Mouse (Mus musculus) lung, postnatal 0 days (tissue): ENCODE data around the gene Mei4. TPM values are rescaled to one million over a fixed set of nuclear protein-coding genes. Genes with fewer than 3 reads are reported as not detected.

Source experiments
- ATAC-seq: fragments of 200-750 bp; cut with Nextera tagmentation; 2 replicates; pipeline ENCODE4 v1.8.0; 2017; ENCODE audit warnings: moderate library complexity
- DNase-seq: peaks from one replicate; pipeline ENCODE4 v3.0.0-alpha.2; 2016; ENCODE audit warnings: low spot score
- H3K27ac ChIP-seq: fragments of 300-500 bp; sonication (generic); 2 replicates; pipeline ENCODE4 v1.5.1; 2014; ENCODE audit warnings: antibody characterized with exemption, mild to moderate bottlenecking, low read length, mixed read lengths
- H3K27me3 ChIP-seq: fragments of 300-500 bp; sonication (generic); replicated peaks from 2 replicates; pipeline ENCODE4 v1.6.1; 2014; ENCODE audit warnings: low read length, mixed read lengths; ENCODE audit not compliant: insufficient read depth
- H3K36me3 ChIP-seq: fragments of 300-500 bp; sonication (generic); 2 replicates; pipeline ENCODE4 v1.6.1; 2014; ENCODE audit warnings: low read length, mixed read lengths; ENCODE audit not compliant: insufficient read depth
- H3K4me1 ChIP-seq: fragments of 300-500 bp; sonication (generic); 2 replicates; pipeline ENCODE4 v1.6.1; 2014; ENCODE audit warnings: antibody characterized with exemption, low read depth, low read length, mixed read lengths; ENCODE audit not compliant: insufficient read depth
- H3K4me2 ChIP-seq: fragments of 300-500 bp; sonication (generic); replicated peaks from 2 replicates; pipeline ENCODE4 v1.6.1; 2014; ENCODE audit warnings: low read depth, mild to moderate bottlenecking, low read length, moderate library complexity, mixed read lengths
- H3K4me3 ChIP-seq: fragments of 300-500 bp; sonication (generic); 2 replicates; pipeline ENCODE4 v1.5.1; 2014; ENCODE audit warnings: low read depth, low read length
- H3K9ac ChIP-seq: fragments of 300-500 bp; sonication (generic); replicated peaks from 2 replicates; pipeline ENCODE4 v1.6.1; 2014; ENCODE audit warnings: low read depth, mild to moderate bottlenecking
- H3K9me3 ChIP-seq: fragments of 300-500 bp; sonication (generic); 2 replicates; pipeline ENCODE4 v1.6.1; 2016; ENCODE audit warnings: low read length, mixed read lengths
- CTCF ChIP-seq: IDR thresholded peaks from 2 replicates; pipeline ENCODE4 v1.5.1; 2016; ENCODE audit warnings: antibody characterized with exemption, mild to moderate bottlenecking
- EP300 ChIP-seq: IDR thresholded peaks from 2 replicates; pipeline ENCODE4 v1.6.1; 2016; ENCODE audit warnings: antibody characterized with exemption, mild to moderate bottlenecking, control low read depth
- WGBS: fragments of 180-500 bp; shearing (Covaris S2); extraction: QIAGEN DNeasy Blood & Tissue Kit; methylation state at CpG from one replicate; pipeline ENCODE4 v1.1.7; 2014; 5-methylcytosine and 5-hydroxymethylcytosine counted together
- polyA plus RNA-seq: library from polyadenylated mRNA; unstranded; fragments of >200 nt; fragmentation: Nextera tagmentation; extraction: Ambion mirVana; gene quantifications from 2 replicates; pipeline ENCODE4 v1.2.1, GENCODE M21; 2015

Mei4 gene
- polyA plus RNA-seq, 1 experiment from 2014 or later, result 0.12 TPM

GRCm38 (mm10) chr9:81966765-81967164 lies 103.3 kb downstream of the Mei4 start:
- DNase-seq (no peak), ATAC-seq (no peak)
- Histone ChIP-seq H3K4me1 (no peaks in the 10 kb centered on the region), H3K36me3 (no peaks in the 10 kb centered on the region), H3K4me2 (no peak overlapping the region), H3K9ac (no peak overlapping the region), H3K27me3 (no peaks in the 10 kb centered on the region), H3K9me3 (no peaks in the 10 kb centered on the region), H3K27ac (no peak overlapping the region), H3K4me3 (no peak overlapping the region)
- TF ChIP-seq EP300 (no peak), CTCF (no peak)
- 75% methylated on average over 1 of the region's 1 CpGs for WGBS

GRCm38 (mm10) chr9:81968935-81969334 lies 105.5 kb downstream of the Mei4 start:
- H3K9ac ChIP-seq, result no peak overlapping the region
- H3K4me3 ChIP-seq, result no peak overlapping the region
- H3K27me3 ChIP-seq, result no peaks in the 10 kb centered on the region
- H3K27ac ChIP-seq, result no peak overlapping the region
- H3K4me2 ChIP-seq, result no peak overlapping the region
- no peaks in the 10 kb centered on the region for H3K9me3 ChIP-seq
- WGBS, result 46% methylated on average over 2 of the region's 2 CpGs
- H3K36me3 ChIP-seq, result no peaks in the 10 kb centered on the region
- no peaks in the 10 kb centered on the region for H3K4me1 ChIP-seq
- ATAC-seq (no peak), DNase-seq (no peak)
- TF ChIP-seq CTCF (no peak), EP300 (no peak)

- no peak overlapping the region for H3K9ac ChIP-seq
- TF ChIP-seq EP300 (no peak), CTCF (no peak)
- DNase-seq (no peak), ATAC-seq (no peak)
- H3K4me2 ChIP-seq, result no peak overlapping the region
- no peaks in the 10 kb centered on the region for H3K4me1 ChIP-seq
- no peak overlapping the region for H3K27ac ChIP-seq
- H3K36me3 ChIP-seq, result no peaks in the 10 kb centered on the region
- H3K27me3 ChIP-seq, result no peaks in the 10 kb centered on the region
- H3K9me3 ChIP-seq, result no peaks in the 10 kb centered on the region
- H3K4me3 ChIP-seq, result no peak overlapping the region
- 88% methylated on average over 3 of the region's 3 CpGs for WGBS
These were observed 119.0 kb downstream of the Mei4 start for GRCm38 (mm10) chr9:81982461-81982860.

GRCm38 (mm10) chr9:82012991-82013390 lies 149.5 kb downstream of the Mei4 start:
- Histone ChIP-seq H3K27me3 (no peaks in the 10 kb centered on the region), H3K36me3 (no peaks in the 10 kb centered on the region), H3K9me3 (no peaks in the 10 kb centered on the region), H3K4me3 (no peak overlapping the region), H3K9ac (no peak overlapping the region), H3K27ac (no peak overlapping the region), H3K4me2 (no peak overlapping the region), H3K4me1 (no peaks in the 10 kb centered on the region)
- TF ChIP-seq CTCF (no peak), EP300 (no peak)
- DNase-seq (no peak), ATAC-seq (no peak)
- 72% methylated on average over 3 of the region's 3 CpGs for WGBS

GRCm38 (mm10) chr9:82042515-82043056 lies 179.1 kb downstream of the Mei4 start:
- 61% methylated on average over 1 of the region's 1 CpGs for WGBS
- TF ChIP-seq CTCF, result no peak
- no peak for TF ChIP-seq EP300
- Histone ChIP-seq H3K27me3 (no peaks in the 10 kb centered on the region), H3K9me3 (no peaks in the 10 kb centered on the region), H3K4me1 (no peaks in the 10 kb centered on the region), H3K27ac (no peak overlapping the region), H3K36me3 (no peaks in the 10 kb centered on the region), H3K4me2 (no peak overlapping the region), H3K4me3 (no peak overlapping the region), H3K9ac (no peak overlapping the region)
- no peak for DNase-seq
- no peak for ATAC-seq

- TF ChIP-seq EP300, result no peak
- no peak for TF ChIP-seq CTCF
- WGBS, result 66% methylated on average over 2 of the region's 2 CpGs
- DNase-seq (no peak), ATAC-seq (no peak)
- Histone ChIP-seq H3K4me3 (no peak overlapping the region), H3K4me1 (no peaks in the 10 kb centered on the region), H3K9ac (no peak overlapping the region), H3K4me2 (no peak overlapping the region), H3K36me3 (no peaks in the 10 kb centered on the region), H3K27me3 (no peaks in the 10 kb centered on the region), H3K9me3 (no peaks in the 10 kb centered on the region), H3K27ac (no peak overlapping the region)
These were observed 181.0 kb downstream of the Mei4 start for GRCm38 (mm10) chr9:82044517-82044916.

- H3K36me3 ChIP-seq, result no peaks in the 10 kb centered on the region
- TF ChIP-seq EP300 (no peak), CTCF (no peak)
- H3K27me3 ChIP-seq, result no peaks in the 10 kb centered on the region
- WGBS, result 62% methylated on average over 1 of the region's 1 CpGs
- H3K4me2 ChIP-seq, result no peak overlapping the region
- H3K27ac ChIP-seq, result no peak overlapping the region
- no peak overlapping the region for H3K9ac ChIP-seq
- no peak overlapping the region for H3K4me3 ChIP-seq
- H3K4me1 ChIP-seq, result no peaks in the 10 kb centered on the region
- H3K9me3 ChIP-seq, result no peaks in the 10 kb centered on the region
- ATAC-seq (no peak), DNase-seq (no peak)
These were observed 210.4 kb downstream of the Mei4 start for GRCm38 (mm10) chr9:82073832-82074231.
